Mouse (Mus musculus): ENCODE results near the gene Akap11. TPM values are rescaled to one million over a fixed set of nuclear protein-coding genes. Genes with fewer than 3 reads are reported as not detected.

Gene Akap11
- polyA plus RNA-seq, 1 experiment from 2014 or later: 7.1 TPM

- no peak for ATAC-seq
- Histone ChIP-seq H3K27ac (ENCODE audit: low read depth, low read length) (no peak overlapping the region), H3K4me1 (replicated peaks; ENCODE audit: control insufficient read depth, insufficient read depth, low read length) (peaks cover 14% of the 10 kb centered on the region), H3K9me3 (ENCODE audit: control insufficient read depth) (no peaks in the 10 kb centered on the region), H3K27me3 (replicated peaks; ENCODE audit: control insufficient read depth, insufficient read depth, low read length) (no peaks in the 10 kb centered on the region), H3K4me3 (ENCODE audit: low read depth, low read length) (no peak overlapping the region), H3K36me3 (ENCODE audit: control insufficient read depth, insufficient read depth) (no peaks in the 10 kb centered on the region), H3K4me2 (replicated peaks; ENCODE audit: low read depth) (no peak overlapping the region), H3K9ac (ENCODE audit: low read depth, low read length) (no peak overlapping the region)
- 75% methylated on average over 3 of the region's 3 CpGs for WGBS
- TF ChIP-seq CTCF (IDR thresholded peaks at IDR 0.05; ENCODE audit: low read depth): no peak
Measured at GRCm38 (mm10) chr14:78533701-78534100, 2.9 kb downstream of the Akap11 start.

DNA sequence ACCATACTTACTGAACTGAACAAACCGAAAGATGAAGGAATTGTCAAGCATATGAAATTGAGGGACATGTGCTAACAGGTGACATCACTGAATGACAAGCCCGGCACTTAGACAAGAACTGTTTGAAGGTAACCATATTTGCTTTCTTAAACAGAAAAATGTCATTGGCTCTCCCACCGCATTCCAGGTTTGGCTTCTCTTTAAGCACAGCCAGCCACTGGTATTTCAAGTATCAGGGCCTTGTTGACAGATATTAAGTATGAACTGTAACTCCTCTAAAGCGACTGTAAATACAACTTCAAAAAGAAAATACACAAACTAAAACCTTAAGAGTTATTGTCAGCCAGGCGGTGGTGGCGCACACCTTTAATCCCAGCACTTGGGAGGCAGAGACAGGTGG is 4.3 kb downstream of the Akap11 start:
- TF ChIP-seq CTCF (IDR thresholded peaks at IDR 0.05; ENCODE audit: low read depth): no peak
- H3K36me3 ChIP-seq (ENCODE audit: control insufficient read depth, insufficient read depth): no peaks in the 10 kb centered on the region
- WGBS: 80% methylated on average over 6 of the region's 6 CpGs
- ATAC-seq: no peak
- H3K9ac ChIP-seq (ENCODE audit: low read depth, low read length): no peak overlapping the region
- no peak overlapping the region for H3K27ac ChIP-seq (ENCODE audit: low read depth, low read length)
- H3K4me3 ChIP-seq (ENCODE audit: low read depth, low read length): no peak overlapping the region
- no peaks in the 10 kb centered on the region for H3K27me3 ChIP-seq (replicated peaks; ENCODE audit: control insufficient read depth, insufficient read depth, low read length)
- no peak overlapping the region for H3K4me2 ChIP-seq (replicated peaks; ENCODE audit: low read depth)
- H3K4me1 ChIP-seq (replicated peaks; ENCODE audit: control insufficient read depth, insufficient read depth, low read length): peaks cover 17% of the 10 kb centered on the region
- no peaks in the 10 kb centered on the region for H3K9me3 ChIP-seq (ENCODE audit: control insufficient read depth)

DNA sequence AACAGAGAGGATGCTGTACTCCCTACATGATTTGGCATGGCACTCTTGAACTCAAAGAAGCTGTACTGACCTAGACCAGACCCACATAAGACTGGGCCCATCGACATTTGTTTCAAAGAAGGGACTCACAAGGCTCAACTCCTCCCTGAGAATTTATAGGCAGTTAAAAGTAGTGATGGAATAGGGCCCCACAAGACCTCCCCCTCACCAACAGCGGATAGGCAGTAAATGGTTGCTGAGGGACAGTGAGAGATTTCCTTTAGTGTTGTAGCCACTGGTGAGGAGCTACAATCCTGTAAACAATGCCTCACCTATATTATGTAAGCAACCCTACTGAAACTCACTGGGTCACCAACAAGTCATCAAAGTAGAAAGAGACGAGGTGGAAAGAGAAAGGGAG is 6.4 kb downstream of the Akap11 start:
- no peak overlapping the region for H3K27ac ChIP-seq (ENCODE audit: low read depth, low read length)
- H3K4me2 ChIP-seq (replicated peaks; ENCODE audit: low read depth): no peak overlapping the region
- H3K4me3 ChIP-seq (ENCODE audit: low read depth, low read length): no peak overlapping the region
- H3K36me3 ChIP-seq (ENCODE audit: control insufficient read depth, insufficient read depth): no peaks in the 10 kb centered on the region
- H3K4me1 ChIP-seq (replicated peaks; ENCODE audit: control insufficient read depth, insufficient read depth, low read length): peaks cover 23% of the 10 kb centered on the region
- H3K9me3 ChIP-seq (ENCODE audit: control insufficient read depth): no peaks in the 10 kb centered on the region
- no peak for ATAC-seq
- no peak overlapping the region for H3K9ac ChIP-seq (ENCODE audit: low read depth, low read length)
- 65% methylated on average over 3 of the region's 3 CpGs for WGBS
- TF ChIP-seq CTCF (IDR thresholded peaks at IDR 0.05; ENCODE audit: low read depth): no peak
- no peaks in the 10 kb centered on the region for H3K27me3 ChIP-seq (replicated peaks; ENCODE audit: control insufficient read depth, insufficient read depth, low read length)

DNA sequence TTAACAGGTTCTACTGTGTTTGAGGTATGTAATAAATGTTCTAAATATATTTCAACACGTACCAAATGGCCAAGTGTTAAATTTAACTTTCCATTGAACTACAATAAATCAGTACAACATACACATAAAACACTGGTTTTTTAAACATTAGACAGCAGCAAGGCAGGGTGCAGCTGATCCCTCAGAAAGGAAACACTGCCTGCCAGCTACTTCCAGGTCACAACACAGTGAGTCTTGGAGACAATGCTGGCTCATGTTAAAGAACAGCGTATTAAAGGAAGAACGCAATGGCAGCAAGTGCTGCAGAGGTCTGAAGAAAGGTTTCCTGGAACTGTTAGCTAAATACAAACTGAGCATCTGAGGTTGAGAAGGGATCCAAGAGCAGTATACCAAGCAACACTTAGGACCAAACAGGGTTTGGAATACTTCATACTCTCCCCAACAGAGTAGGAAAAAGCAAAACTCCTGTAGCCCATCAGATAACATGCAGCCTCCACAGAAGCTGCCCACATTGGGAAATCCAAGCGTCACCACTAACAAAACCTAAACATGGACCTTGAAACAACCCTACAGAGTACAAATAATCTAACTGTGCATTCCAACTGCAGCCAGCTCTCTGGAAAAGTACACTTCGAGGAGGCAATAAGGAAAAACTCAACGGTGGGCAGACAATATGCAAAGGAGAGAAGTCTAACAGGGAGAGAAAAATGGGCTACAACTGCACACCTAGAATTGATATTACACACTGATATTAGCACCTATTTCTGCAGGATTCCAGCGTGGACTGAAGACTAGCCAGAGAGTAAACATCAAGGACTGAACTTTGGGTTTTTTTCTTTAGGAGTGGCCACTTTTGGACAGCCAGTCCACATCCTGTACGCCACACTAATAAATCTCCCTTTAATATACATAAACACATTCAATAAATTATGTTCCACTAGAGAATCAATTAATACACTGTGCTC is 7.9 kb downstream of the Akap11 start:
- peaks cover 23% of the 10 kb centered on the region for H3K4me1 ChIP-seq (replicated peaks; ENCODE audit: control insufficient read depth, insufficient read depth, low read length)
- no peak for ATAC-seq
- H3K9ac ChIP-seq (ENCODE audit: low read depth, low read length): no peak overlapping the region
- peak overlapping the region; percentile 30; the same call in 1 of the 2 replicates for H3K4me2 ChIP-seq (replicated peaks; ENCODE audit: low read depth)
- no peak for TF ChIP-seq CTCF (IDR thresholded peaks at IDR 0.05; ENCODE audit: low read depth)
- H3K36me3 ChIP-seq (ENCODE audit: control insufficient read depth, insufficient read depth): no peaks in the 10 kb centered on the region
- H3K9me3 ChIP-seq (ENCODE audit: control insufficient read depth): no peaks in the 10 kb centered on the region
- no peak overlapping the region for H3K4me3 ChIP-seq (ENCODE audit: low read depth, low read length)
- no peaks in the 10 kb centered on the region for H3K27me3 ChIP-seq (replicated peaks; ENCODE audit: control insufficient read depth, insufficient read depth, low read length)
- 26% methylated on average over 8 of the region's 8 CpGs for WGBS
- H3K27ac ChIP-seq (ENCODE audit: low read depth, low read length): no peak overlapping the region; the same call in 1 of the 2 replicates

DNA sequence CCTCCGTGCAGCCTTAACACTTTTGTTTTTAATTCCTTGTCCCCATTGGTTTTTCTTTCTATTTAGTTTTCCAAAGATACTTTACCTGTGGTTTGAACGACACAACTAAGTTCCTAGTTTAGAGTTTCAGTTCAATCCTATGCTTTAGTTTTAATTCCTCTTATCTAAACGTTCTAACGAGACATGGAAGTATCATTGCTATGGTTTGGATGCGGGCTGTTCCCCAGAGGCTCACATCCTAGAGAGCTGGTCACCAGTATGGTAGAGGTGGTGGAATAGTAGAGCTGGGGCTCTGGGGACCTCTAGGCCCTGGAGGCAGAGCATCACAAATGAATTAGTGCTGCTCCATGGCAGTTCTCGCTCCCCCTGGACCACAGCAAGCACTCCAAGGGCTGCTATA is 9.7 kb downstream of the Akap11 start:
- TF ChIP-seq CTCF (IDR thresholded peaks at IDR 0.05; ENCODE audit: low read depth): no peak
- H3K4me3 ChIP-seq (ENCODE audit: low read depth, low read length): no peak overlapping the region
- H3K9ac ChIP-seq (ENCODE audit: low read depth, low read length): no peak overlapping the region
- no peak for ATAC-seq
- H3K9me3 ChIP-seq (ENCODE audit: control insufficient read depth): no peaks in the 10 kb centered on the region
- peak overlapping the region; percentile 66 for H3K27ac ChIP-seq (ENCODE audit: low read depth, low read length)
- no peaks in the 10 kb centered on the region for H3K36me3 ChIP-seq (ENCODE audit: control insufficient read depth, insufficient read depth)
- WGBS: 46% methylated on average over 6 of the region's 6 CpGs
- H3K4me2 ChIP-seq (replicated peaks; ENCODE audit: low read depth): peak overlapping the region; percentile 52
- H3K4me1 ChIP-seq (replicated peaks; ENCODE audit: control insufficient read depth, insufficient read depth, low read length): peaks cover 23% of the 10 kb centered on the region
- no peaks in the 10 kb centered on the region for H3K27me3 ChIP-seq (replicated peaks; ENCODE audit: control insufficient read depth, insufficient read depth, low read length)

GRCm38 (mm10) chr14:78526475-78526874 is 10.1 kb downstream of the Akap11 start:
- no peaks in the 10 kb centered on the region for H3K36me3 ChIP-seq (ENCODE audit: control insufficient read depth, insufficient read depth)
- H3K4me3 ChIP-seq (ENCODE audit: low read depth, low read length): no peak overlapping the region
- no peak for TF ChIP-seq CTCF (IDR thresholded peaks at IDR 0.05; ENCODE audit: low read depth)
- H3K4me2 ChIP-seq (replicated peaks; ENCODE audit: low read depth): peak overlapping the region; percentile 52
- no peak overlapping the region for H3K9ac ChIP-seq (ENCODE audit: low read depth, low read length)
- H3K9me3 ChIP-seq (ENCODE audit: control insufficient read depth): no peaks in the 10 kb centered on the region
- ATAC-seq: peak; percentile 91
- H3K27me3 ChIP-seq (replicated peaks; ENCODE audit: control insufficient read depth, insufficient read depth, low read length): no peaks in the 10 kb centered on the region
- 19% methylated on average over 3 of the region's 3 CpGs for WGBS
- peak overlapping the region; percentile 79 for H3K27ac ChIP-seq (ENCODE audit: low read depth, low read length)
- peaks cover 23% of the 10 kb centered on the region for H3K4me1 ChIP-seq (replicated peaks; ENCODE audit: control insufficient read depth, insufficient read depth, low read length)
